Mouse (Mus musculus): ENCODE measurements at regions not wholly inside any gene's neighbourhood (a gene's known extent, or its start where the extent isn't known, plus 50 kb on each side); places are given as distances from the start of the nearest gene placed in this dataset.

GRCm38 (mm10) chr7:142593729-142594375 is 61.4 kb downstream of the Mrpl23 start:
- peak; percentile 80 for ATAC-seq
- H3K9me3 ChIP-seq (ENCODE audit: control insufficient read depth): no peaks in the 10 kb centered on the region
- peaks cover 30% of the 10 kb centered on the region for H3K4me1 ChIP-seq (replicated peaks; ENCODE audit: control insufficient read depth, insufficient read depth, low read length)
- no peak overlapping the region for H3K9ac ChIP-seq (ENCODE audit: low read depth, low read length)
- H3K4me2 ChIP-seq (replicated peaks; ENCODE audit: low read depth): no peak overlapping the region
- no peak for TF ChIP-seq CTCF (IDR thresholded peaks at IDR 0.05; ENCODE audit: low read depth)
- WGBS: 49% methylated on average over 8 of the region's 8 CpGs
- H3K4me3 ChIP-seq (ENCODE audit: low read depth, low read length): no peak overlapping the region
- H3K36me3 ChIP-seq (ENCODE audit: control insufficient read depth, insufficient read depth): no peaks in the 10 kb centered on the region
- H3K27me3 ChIP-seq (replicated peaks; ENCODE audit: control insufficient read depth, insufficient read depth, low read length): no peaks in the 10 kb centered on the region
- no peak overlapping the region; the same call in 1 of the 2 replicates for H3K27ac ChIP-seq (ENCODE audit: low read depth, low read length)

- no peak for TF ChIP-seq CTCF (IDR thresholded peaks at IDR 0.05; ENCODE audit: low read depth)
- no peak overlapping the region for H3K27ac ChIP-seq (ENCODE audit: low read depth, low read length)
- H3K36me3 ChIP-seq (ENCODE audit: control insufficient read depth, insufficient read depth): no peaks in the 10 kb centered on the region
- no peak overlapping the region for H3K9ac ChIP-seq (ENCODE audit: low read depth, low read length)
- no peak overlapping the region for H3K4me2 ChIP-seq (replicated peaks; ENCODE audit: low read depth)
- H3K9me3 ChIP-seq (ENCODE audit: control insufficient read depth): no peaks in the 10 kb centered on the region
- H3K4me3 ChIP-seq (ENCODE audit: low read depth, low read length): no peak overlapping the region
- no peaks in the 10 kb centered on the region for H3K27me3 ChIP-seq (replicated peaks; ENCODE audit: control insufficient read depth, insufficient read depth, low read length)
- peaks cover 28% of the 10 kb centered on the region for H3K4me1 ChIP-seq (replicated peaks; ENCODE audit: control insufficient read depth, insufficient read depth, low read length)
- 31% methylated on average over 1 of the region's 1 CpGs for WGBS
- no peak for ATAC-seq
These were observed 62.9 kb downstream of the Mrpl23 start for GRCm38 (mm10) chr7:142595412-142595811.

- no peaks in the 10 kb centered on the region for H3K36me3 ChIP-seq (ENCODE audit: control insufficient read depth, insufficient read depth)
- peaks cover 20% of the 10 kb centered on the region for H3K4me1 ChIP-seq (replicated peaks; ENCODE audit: control insufficient read depth, insufficient read depth, low read length)
- TF ChIP-seq CTCF (IDR thresholded peaks at IDR 0.05; ENCODE audit: low read depth): no peak
- H3K27me3 ChIP-seq (replicated peaks; ENCODE audit: control insufficient read depth, insufficient read depth, low read length): no peaks in the 10 kb centered on the region
- no peak for ATAC-seq
- no peak overlapping the region for H3K9ac ChIP-seq (ENCODE audit: low read depth, low read length)
- no peak overlapping the region for H3K4me2 ChIP-seq (replicated peaks; ENCODE audit: low read depth)
- no peak overlapping the region for H3K27ac ChIP-seq (ENCODE audit: low read depth, low read length)
- WGBS: 90% methylated on average over 1 of the region's 1 CpGs
- no peaks in the 10 kb centered on the region for H3K9me3 ChIP-seq (ENCODE audit: control insufficient read depth)
- no peak overlapping the region for H3K4me3 ChIP-seq (ENCODE audit: low read depth, low read length)
These were observed 63.7 kb downstream of the Mrpl23 start for GRCm38 (mm10) chr7:142596211-142596610.

- H3K4me3 ChIP-seq (ENCODE audit: low read depth, low read length): no peak overlapping the region
- no peaks in the 10 kb centered on the region for H3K9me3 ChIP-seq (ENCODE audit: control insufficient read depth)
- 77% methylated on average over 7 of the region's 7 CpGs for WGBS
- H3K4me2 ChIP-seq (replicated peaks; ENCODE audit: low read depth): no peak overlapping the region
- H3K27ac ChIP-seq (ENCODE audit: low read depth, low read length): no peak overlapping the region
- H3K4me1 ChIP-seq (replicated peaks; ENCODE audit: control insufficient read depth, insufficient read depth, low read length): peaks cover 14% of the 10 kb centered on the region; the same call in 1 of the 2 replicates
- H3K27me3 ChIP-seq (replicated peaks; ENCODE audit: control insufficient read depth, insufficient read depth, low read length): no peaks in the 10 kb centered on the region
- no peak for TF ChIP-seq CTCF (IDR thresholded peaks at IDR 0.05; ENCODE audit: low read depth)
- ATAC-seq: no peak
- H3K36me3 ChIP-seq (ENCODE audit: control insufficient read depth, insufficient read depth): no peaks in the 10 kb centered on the region
- H3K9ac ChIP-seq (ENCODE audit: low read depth, low read length): no peak overlapping the region
These were observed 65.5 kb downstream of the Mrpl23 start for GRCm38 (mm10) chr7:142597961-142598360.

- TF ChIP-seq CTCF (IDR thresholded peaks at IDR 0.05; ENCODE audit: low read depth): no peak
- no peak overlapping the region for H3K4me2 ChIP-seq (replicated peaks; ENCODE audit: low read depth)
- no peaks in the 10 kb centered on the region for H3K9me3 ChIP-seq (ENCODE audit: control insufficient read depth)
- H3K4me3 ChIP-seq (ENCODE audit: low read depth, low read length): no peak overlapping the region
- no peaks in the 10 kb centered on the region for H3K27me3 ChIP-seq (replicated peaks; ENCODE audit: control insufficient read depth, insufficient read depth, low read length)
- no peaks in the 10 kb centered on the region for H3K36me3 ChIP-seq (ENCODE audit: control insufficient read depth, insufficient read depth)
- no peak for ATAC-seq
- no peaks in the 10 kb centered on the region for H3K4me1 ChIP-seq (replicated peaks; ENCODE audit: control insufficient read depth, insufficient read depth, low read length)
- no peak overlapping the region for H3K9ac ChIP-seq (ENCODE audit: low read depth, low read length)
- no peak overlapping the region for H3K27ac ChIP-seq (ENCODE audit: low read depth, low read length)
- WGBS: 77% methylated on average over 15 of the region's 15 CpGs
These were observed 66.7 kb downstream of the Igf2 start for GRCm38 (mm10) chr7:142599942-142600341.

GRCm38 (mm10) chr7:142600400-142600799 is 66.2 kb downstream of the Igf2 start:
- no peak for TF ChIP-seq CTCF (IDR thresholded peaks at IDR 0.05; ENCODE audit: low read depth)

More at GRCm38 (mm10) chr7:142600400-142600799, 66.2 kb downstream of the Igf2 start:
- WGBS: 33% methylated on average over 1 of the region's 1 CpGs
- Histone ChIP-seq H3K27ac (ENCODE audit: low read depth, low read length) (no peak overlapping the region), H3K27me3 (replicated peaks; ENCODE audit: control insufficient read depth, insufficient read depth, low read length) (no peaks in the 10 kb centered on the region), H3K4me2 (replicated peaks; ENCODE audit: low read depth) (no peak overlapping the region), H3K9me3 (ENCODE audit: control insufficient read depth) (no peaks in the 10 kb centered on the region), H3K9ac (ENCODE audit: low read depth, low read length) (no peak overlapping the region), H3K36me3 (ENCODE audit: control insufficient read depth, insufficient read depth) (no peaks in the 10 kb centered on the region), H3K4me1 (replicated peaks; ENCODE audit: control insufficient read depth, insufficient read depth, low read length) (no peaks in the 10 kb centered on the region), H3K4me3 (ENCODE audit: low read depth, low read length) (no peak overlapping the region)
- ATAC-seq: no peak
